Mouse (Mus musculus): ENCODE results near the gene Morc2a.

Morc2a gene

GRCm38 (mm10) chr11:3684232-3684631 is 35.2 kb downstream of the Morc2a start:
- no peak for DNase-seq (ENCODE audit: extremely low spot score)

GRCm38 (mm10) chr11:3684723-3685430 is 35.9 kb downstream of the Morc2a start:
- DNase-seq (ENCODE audit: extremely low spot score): no peak

GRCm38 (mm10) chr11:3685431-3685830 is 36.4 kb downstream of the Morc2a start:
- DNase-seq (ENCODE audit: extremely low spot score): no peak

- no peak for DNase-seq (ENCODE audit: extremely low spot score)
Measured at GRCm38 (mm10) chr11:3686318-3686717, 37.3 kb downstream of the Morc2a start.

- no peak for DNase-seq (ENCODE audit: extremely low spot score)
Measured at GRCm38 (mm10) chr11:3686885-3687284, 37.9 kb downstream of the Morc2a start.

- DNase-seq (ENCODE audit: extremely low spot score): no peak
Measured at GRCm38 (mm10) chr11:3691746-3692145, 42.8 kb downstream of the Morc2a start.

GRCm38 (mm10) chr11:3696086-3696616 is 47.2 kb downstream of the Morc2a start:
- DNase-seq (ENCODE audit: extremely low spot score): no peak

- DNase-seq (ENCODE audit: extremely low spot score): no peak
Measured at GRCm38 (mm10) chr11:3697441-3697840, 48.5 kb downstream of the Morc2a start.

- DNase-seq (ENCODE audit: extremely low spot score): no peak
Measured at GRCm38 (mm10) chr11:3703089-3703992, 54.4 kb downstream of the Morc2a start.

- DNase-seq (ENCODE audit: extremely low spot score): no peak
Measured at GRCm38 (mm10) chr11:3704404-3704803, 55.4 kb downstream of the Morc2a start.

- no peak for DNase-seq (ENCODE audit: extremely low spot score)
Measured at GRCm38 (mm10) chr11:3707057-3707456, 58.1 kb downstream of the Morc2a start.

- no peak for DNase-seq (ENCODE audit: extremely low spot score)
Measured at GRCm38 (mm10) chr11:3710203-3710602, 61.2 kb downstream of the Morc2a start.

- DNase-seq (ENCODE audit: extremely low spot score): peak; percentile 60
Measured at GRCm38 (mm10) chr11:3714486-3714885, 65.5 kb downstream of the Morc2a start.

- DNase-seq (ENCODE audit: extremely low spot score): no peak
Measured at GRCm38 (mm10) chr11:3716662-3717061, 67.7 kb downstream of the Morc2a start.

GRCm38 (mm10) chr11:3722036-3722435 is 73.0 kb downstream of the Morc2a start:
- no peak for DNase-seq (ENCODE audit: extremely low spot score)

- no peak for DNase-seq (ENCODE audit: extremely low spot score)
Measured at GRCm38 (mm10) chr11:3722861-3723260, 73.9 kb downstream of the Morc2a start.

GRCm38 (mm10) chr11:3723910-3724309 is 74.9 kb downstream of the Morc2a start:
- no peak for DNase-seq (ENCODE audit: extremely low spot score)

- no peak for DNase-seq (ENCODE audit: extremely low spot score)
Measured at GRCm38 (mm10) chr11:3724726-3725125, 75.7 kb downstream of the Morc2a start.

- no peak for DNase-seq (ENCODE audit: extremely low spot score)
Measured at GRCm38 (mm10) chr11:3725331-3726054, 76.5 kb downstream of the Morc2a start.

GRCm38 (mm10) chr11:3727438-3728105 is 78.6 kb downstream of the Morc2a start:
- DNase-seq (ENCODE audit: extremely low spot score): no peak

- no peak for DNase-seq (ENCODE audit: extremely low spot score)
Measured at GRCm38 (mm10) chr11:3731469-3731868, 82.5 kb downstream of the Morc2a start.

All from embryo, embryonic 9.5 days (tissue).